Mouse (Mus musculus) adrenal gland, postnatal 25 days (tissue): ENCODE measurements around the gene Castor1. TPM values are rescaled to one million over a fixed set of nuclear protein-coding genes. Genes with fewer than 3 reads are reported as not detected.

Experiments
- DNase-seq: peaks from one replicate; pipeline ENCODE4 v3.0.0; 2021; ENCODE audit warnings: mixed read lengths
- total RNA-seq: library from RNA; stranded (reverse); gene quantifications from 2 replicates; pipeline ENCODE4 v1.2.3, GENCODE M21; 2021

Castor1 gene
- total RNA-seq, 1 experiment from 2014 or later = 4.1 TPM

GRCm38 (mm10) chr11:4206563-4206962 is 11.5 kb upstream of the Castor1 start:
- no peak for DNase-seq

GRCm38 (mm10) chr11:4207655-4208054 is 10.4 kb upstream of the Castor1 start:
- DNase-seq = no peak

- DNase-seq = no peak
These were observed 8.5 kb upstream of the Castor1 start for GRCm38 (mm10) chr11:4209556-4209955.

DNA sequence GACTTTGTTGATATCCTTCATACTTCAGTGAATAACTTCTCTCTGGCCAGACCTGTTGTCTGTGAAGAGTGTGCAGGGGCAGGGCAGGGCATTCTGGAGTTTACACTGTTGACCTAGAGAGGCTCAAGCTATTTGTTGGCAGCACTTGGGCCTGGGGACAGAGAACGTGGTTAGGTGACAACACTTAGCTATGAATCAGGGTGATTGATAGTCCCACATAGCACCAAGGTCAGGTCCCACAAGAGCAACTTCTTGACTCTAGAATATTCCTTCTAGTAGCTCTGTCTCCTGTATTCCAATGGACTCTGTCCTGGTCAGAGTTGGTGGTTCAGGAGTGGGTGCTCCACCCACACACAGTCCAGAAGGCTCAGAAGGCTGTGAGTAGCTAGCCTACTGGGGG is 7.2 kb upstream of the Castor1 start:
- DNase-seq = no peak

DNA sequence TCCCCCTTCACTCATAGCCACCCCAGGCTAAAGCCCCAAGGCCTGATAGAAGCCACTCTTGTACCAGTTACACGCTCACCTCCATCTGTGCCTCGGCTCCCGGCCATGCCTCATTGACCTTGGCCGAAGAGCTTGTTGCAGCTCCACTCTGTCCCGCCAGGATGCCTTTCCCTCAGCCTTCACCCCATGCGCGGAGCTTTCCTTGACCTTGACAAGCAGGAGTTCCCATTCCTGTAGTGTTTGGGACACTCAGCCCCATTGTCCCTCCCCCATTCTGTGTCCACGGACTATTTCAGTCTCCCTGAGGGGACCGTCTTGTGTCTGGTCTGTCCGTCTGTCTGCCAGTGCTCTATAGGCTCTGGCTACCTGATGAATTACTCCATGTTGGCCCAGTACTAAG is 4.9 kb upstream of the Castor1 start:
- no peak for DNase-seq

DNA sequence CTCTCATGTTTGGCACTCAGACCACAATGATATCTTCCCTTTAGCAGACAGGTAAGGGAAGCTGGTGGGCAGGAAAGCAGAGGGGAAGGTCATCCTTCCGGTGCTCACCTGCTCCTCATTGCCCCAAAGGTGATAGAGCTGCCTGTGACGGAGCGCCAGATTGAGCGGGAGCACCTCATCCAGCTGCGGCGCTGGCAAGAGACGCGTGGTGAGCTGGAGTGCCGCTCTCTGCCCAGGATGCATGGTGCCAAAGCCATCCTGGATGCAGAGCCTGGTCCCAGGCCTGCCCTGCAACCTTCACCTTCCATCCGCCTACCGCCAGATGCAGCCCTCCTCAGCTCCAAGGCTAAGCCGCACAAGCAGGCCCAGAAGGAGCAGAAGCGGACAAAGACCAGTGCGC is 3.5 kb upstream of the Castor1 start:
- DNase-seq = no peak

DNA sequence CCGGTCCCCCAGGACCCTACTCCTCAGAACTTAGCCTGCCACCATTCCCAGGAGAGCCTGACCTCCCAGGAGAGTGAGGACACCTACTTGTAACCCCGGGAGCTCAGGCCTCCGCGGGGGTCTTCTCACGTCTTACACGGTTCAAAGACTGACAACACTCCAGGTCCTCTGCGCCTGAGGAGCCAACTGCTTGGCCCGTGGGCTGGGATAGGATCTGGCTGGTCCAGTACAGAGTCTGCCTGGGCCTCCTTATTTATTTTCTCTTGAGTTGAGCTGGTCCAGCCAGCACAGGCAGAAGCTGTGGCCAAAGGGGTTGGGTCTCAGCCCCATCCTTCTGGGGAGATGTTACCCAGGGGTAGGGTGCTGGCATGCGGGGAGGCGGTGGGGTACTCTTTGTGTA is 3.0 kb upstream of the Castor1 start:
- no peak for DNase-seq

DNA sequence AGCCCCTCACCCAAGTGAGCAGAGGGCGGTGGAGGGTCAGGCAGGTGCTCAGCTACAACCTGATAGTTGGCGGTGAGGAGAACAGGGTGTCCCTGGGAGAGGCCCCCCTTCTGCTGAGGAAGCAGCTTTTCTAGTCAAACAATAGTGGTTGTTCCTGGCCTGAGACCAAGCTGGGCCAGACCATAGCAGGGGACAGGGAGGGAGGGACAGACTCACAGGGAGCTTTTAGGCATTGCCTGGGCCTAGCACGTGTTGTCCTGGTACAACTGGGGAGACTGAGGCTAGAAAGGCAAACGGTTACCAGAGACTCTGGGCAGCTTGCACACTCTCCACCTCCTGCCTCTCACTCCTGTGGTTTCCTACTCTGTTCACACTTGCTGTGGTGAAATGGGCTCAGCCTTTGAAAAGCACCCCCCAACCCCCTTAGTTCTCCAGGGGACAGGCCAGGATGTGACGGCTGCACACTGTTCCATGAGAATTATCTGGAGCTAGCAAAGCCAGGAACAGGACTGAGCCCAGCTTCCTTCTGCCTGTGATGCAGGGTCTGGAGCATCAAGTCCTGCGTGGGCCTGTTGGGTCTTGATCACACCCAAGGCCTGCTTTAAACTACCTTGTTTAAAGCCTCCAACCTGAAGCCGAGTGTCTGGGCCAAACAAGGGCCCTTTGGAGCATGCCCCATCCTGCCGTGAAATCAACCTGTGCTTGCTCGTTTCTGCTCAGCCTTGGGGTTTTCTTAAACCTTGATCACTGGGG is 1.6 kb upstream of the Castor1 start:
- DNase-seq = no peak

- no peak for DNase-seq
These were observed 612 bp downstream of the Castor1 start for GRCm38 (mm10) chr11:4218637-4219036.

DNA sequence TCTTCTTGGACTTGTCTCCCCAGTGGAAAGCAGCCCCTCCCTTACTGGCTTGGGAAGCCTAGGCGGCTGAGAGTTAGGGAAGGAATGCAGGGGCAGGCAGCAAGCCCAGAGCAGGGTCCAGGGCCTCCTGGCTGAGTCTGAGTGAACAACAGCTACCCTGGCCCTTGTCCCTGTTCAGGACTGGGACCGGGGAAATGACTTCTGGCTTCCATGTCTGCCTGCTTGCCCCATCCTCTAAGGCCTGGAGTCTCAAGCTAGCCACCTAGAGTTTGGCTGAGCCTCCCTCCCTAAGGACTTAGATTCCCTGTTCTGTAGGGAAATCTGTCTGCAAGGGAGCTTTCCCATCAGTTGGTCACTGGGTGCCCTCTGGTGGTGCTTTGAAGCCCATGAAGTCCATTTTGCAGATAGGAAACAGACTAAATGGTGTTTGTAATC is 1.3 kb downstream of the Castor1 start:
- DNase-seq = peak; percentile 72

- DNase-seq = no peak
These were observed 1.9 kb downstream of the Castor1 start for GRCm38 (mm10) chr11:4219908-4220307.

DNA sequence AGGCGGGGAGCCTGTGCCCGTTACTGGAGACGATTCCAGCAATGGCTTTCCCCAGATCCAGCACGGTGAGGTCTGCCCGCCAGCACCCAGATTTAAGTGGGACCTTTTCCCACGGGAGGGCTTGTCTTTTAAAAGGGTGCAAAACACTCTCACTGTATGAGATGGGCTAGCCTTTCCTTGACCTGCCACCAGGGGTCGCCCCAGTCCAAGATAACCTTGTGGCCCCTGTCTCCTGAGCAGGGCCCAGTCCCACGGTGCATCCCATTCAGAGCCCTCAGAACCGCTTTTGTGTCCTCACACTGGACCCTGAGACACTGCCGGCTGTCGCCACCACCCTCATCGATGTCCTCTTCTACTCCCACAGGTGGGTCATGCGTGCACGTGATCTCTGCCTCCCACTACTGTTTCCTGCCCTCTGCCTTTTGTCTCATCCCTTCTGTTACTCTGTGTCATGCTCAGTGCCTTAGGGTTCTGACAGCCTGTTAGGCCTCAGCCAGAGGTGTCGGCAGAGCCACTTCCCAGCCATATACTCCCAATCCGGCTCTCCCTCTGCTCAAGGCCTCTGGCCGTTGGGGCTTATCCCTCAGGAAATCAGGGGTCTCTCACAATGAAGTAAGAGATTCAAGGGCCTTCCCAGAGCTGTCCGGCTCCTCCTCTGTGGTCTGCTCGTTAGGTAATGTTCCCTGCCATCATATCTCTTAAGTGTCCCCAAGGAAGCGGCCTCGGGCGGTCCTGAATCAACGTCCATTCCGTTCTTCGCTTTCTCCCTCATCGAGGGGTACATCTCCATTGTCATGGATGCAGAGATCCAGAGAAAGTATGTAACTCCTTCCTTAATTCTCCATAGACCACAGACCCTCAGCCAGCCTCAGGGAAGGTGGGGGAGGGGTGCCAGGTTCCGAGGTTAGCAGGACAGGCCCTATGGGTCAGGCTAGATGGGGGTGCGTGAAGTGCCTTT is 2.7 kb downstream of the Castor1 start:
- DNase-seq = peak; percentile 89

DNA sequence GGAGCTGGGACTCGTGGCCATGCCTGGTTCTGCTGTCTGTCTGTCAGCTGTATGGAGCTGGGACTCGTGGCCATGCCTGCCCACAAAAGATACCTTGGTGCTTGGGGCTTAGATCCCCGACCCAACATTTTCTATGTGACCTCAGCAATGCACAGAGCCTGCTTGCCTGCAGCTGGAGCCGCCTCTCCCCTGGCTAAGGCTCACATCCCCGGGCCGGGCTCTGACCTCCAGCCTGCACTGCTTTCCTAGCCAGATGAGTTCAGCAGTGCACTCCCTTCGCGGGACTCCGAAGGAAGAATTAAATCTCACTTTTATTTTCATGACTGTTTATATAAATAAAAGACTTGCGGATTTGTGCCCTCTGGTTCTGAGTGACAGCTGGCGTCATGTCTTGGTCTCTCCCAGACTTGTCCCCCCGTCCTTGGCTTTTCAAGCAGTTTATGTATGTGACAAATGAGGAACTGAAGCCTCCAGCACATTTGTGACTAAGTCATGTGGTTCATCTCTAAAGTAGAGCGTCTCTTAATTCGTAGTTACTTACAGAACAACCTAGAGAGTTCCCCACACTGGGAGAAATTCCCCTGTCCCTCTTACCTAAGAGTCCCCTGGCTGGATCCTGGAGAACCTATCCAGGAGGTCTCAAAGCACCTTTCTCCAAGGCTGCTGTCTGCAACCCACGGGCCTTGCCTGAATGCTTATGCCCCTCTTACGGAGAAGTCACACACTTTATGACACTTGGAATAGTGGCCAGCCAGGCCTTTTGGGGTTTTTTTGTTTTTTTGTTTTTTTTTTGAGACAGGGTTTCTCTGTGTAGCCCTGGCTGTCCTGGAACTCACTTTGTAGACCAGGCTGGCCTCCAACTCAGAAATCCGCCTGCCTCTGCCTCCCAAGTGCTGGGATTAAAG is 4.3 kb downstream of the Castor1 start:
- no peak for DNase-seq

GRCm38 (mm10) chr11:4223393-4224188 is 5.6 kb downstream of the Castor1 start:
- no peak for DNase-seq

- DNase-seq = no peak
These were observed 6.2 kb downstream of the Castor1 start for GRCm38 (mm10) chr11:4224223-4224622.

DNA sequence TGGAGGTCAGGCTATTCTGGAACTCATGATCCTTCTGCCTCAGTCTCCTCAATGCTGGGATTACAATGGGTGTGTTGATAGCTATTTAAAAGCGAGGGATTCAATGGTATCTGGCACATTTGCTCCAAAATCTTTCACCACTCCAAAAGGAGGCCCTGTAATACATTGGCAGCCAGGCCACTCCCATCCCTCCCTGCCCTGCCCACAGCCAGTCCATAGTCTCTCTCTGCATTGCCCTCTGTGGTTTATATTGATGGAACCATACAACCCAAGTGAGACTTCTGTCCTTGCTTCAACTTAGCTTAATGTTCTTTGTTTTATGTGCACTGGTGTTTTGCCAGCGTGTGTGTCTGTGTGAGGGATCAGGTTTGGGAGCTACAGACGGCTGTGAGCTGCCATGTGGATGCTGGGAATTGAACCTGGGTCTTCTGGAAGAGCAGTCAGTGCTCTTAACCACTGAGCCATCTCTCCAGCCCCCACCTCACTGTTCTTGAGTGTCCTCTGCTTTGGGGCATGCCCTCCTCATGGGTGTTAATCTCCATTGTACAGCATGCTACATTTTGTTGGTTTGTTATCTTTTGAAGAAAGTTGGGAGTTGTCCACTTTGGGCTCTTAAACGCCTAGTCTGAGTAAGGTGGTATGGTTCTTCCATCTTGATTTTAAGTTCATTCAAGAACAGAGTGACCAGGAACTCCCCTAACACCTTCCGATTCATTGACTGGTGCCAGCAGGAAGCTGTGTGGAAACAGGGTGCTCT is 8.7 kb downstream of the Castor1 start:
- no peak for DNase-seq

GRCm38 (mm10) chr11:4228463-4228862 is 10.4 kb downstream of the Castor1 start:
- DNase-seq = peak; percentile 50

DNA sequence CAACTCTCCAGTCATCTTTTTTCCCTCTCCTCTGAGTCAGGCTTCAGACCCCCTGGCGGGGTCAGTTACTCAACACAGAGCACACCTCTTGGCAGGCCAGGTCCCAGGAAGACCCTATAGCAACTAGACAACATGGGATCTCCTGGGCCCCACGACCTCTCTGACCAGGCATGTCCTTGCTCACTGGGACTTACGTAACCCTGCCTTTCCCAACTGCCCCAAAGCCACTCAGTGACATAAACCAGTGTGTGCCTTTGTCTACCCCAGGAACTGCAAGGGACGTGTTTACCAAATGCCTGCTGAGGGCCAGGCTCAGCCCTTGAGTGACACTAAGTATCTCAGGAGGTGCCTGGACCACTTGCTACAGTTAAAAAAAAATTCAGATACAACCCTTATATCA is 11.8 kb downstream of the Castor1 start:
- no peak for DNase-seq

DNA sequence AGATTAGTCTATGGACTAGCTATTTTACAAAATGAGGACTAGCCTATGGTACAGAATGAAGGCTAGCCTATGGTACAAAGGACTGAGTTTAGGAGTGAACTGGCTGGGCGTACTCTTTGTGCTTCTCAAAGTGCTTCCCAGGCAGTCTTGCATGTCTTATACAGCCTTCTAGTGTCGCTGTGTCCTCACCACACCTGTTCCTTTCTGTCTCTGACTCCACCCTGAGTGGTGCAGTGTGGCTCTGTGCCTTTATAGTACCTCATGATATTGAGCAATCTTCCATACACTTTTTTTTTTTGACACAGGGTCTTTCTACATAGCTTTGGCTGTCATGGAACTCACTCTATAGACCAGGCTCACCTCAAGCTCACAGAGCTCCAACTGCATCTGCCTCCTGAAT is 13.4 kb downstream of the Castor1 start:
- no peak for DNase-seq

DNA sequence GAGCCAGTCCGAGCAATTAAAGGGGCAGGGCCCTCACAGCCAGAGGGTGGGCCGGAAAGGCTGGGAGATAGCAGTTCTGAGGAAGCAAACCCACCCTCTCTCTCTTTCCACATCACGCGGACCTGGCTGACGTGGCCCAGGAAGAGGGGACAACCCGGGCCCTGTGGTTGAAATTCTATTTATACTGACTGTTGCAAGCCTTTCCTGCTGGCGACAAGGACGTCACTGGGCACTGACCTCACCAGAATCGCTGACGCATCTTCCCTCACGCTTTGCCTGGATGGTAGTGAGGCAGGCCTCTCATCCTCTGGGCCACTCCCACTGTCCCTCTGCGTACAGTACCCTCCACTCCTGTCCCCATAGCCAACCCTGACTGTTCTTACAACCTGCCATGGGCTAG is 14.6 kb downstream of the Castor1 start:
- no peak for DNase-seq
